Mouse (Mus musculus): ENCODE measurements at regions not wholly inside any gene's neighbourhood (a gene's known extent, or its start where the extent isn't known, plus 50 kb on each side); places are given as distances from the start of the nearest gene placed in this dataset.

DNA sequence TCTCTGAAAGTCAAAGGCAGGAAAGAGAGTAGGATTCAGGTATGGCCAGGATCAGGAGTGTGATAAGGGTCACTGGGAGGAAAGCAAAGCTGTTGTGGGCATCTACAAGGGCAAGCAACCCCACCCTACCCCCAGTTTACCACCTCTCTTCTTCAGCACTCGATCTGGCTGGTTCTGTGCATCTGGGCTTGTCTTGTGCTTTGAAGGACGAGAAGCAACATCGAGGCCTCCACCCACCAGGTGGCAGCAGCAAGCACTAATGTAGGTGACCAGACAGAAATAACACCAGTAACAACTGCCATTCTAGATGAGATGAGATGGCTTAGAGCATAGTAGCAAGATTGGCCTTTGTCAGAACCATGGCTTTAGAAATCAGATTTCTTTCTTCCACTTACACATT is 507.2 kb upstream of the Sox11 start:
- TF ChIP-seq POLR2A (IDR thresholded peaks at IDR 0.05; ENCODE audit: low read depth, low read length), result no peak
- TF ChIP-seq CTCF (IDR thresholded peaks at IDR 0.05; ENCODE audit: extremely low read depth, insufficient read length, insufficient replicate concordance, low read depth, low read length), result no peak

Data from small intestine, adult 2 months (tissue).